ENCODE assay signal across 8 mouse cellular contexts in genomic region chr11:43568263-43568662, GRCm38 (mm10). TPM values are rescaled to one million over a fixed set of nuclear protein-coding genes. Genes with fewer than 3 reads are reported as not detected.
A peak's percentile ranks its signal among the peaks of the same experiment; 100 is the strongest.
DNase-seq lines count a peak whose midpoint lies in the region; ATAC-seq lines count a peak whose summit lies in the region.

No protein-coding gene starts in this region.

- peak; percentile 34 for DNase-seq in gastrocnemius, postnatal 10 days
- DNase-seq in gastrocnemius, postnatal 25 days, result no peak
- DNase-seq in 416B (ENCODE audit: low read depth) (peak; percentile 81), R1 (ENCODE audit: low read depth, low spot score) (peak; percentile 58)
- peak; percentile 30 to 61 for DNase-seq in heart, postnatal 14 days
- DNase-seq in neural tube, embryonic 10.5 days (ENCODE audit: extremely low spot score, low spot score), result no peak
- DNase-seq in left cerebral cortex, adult 8-10 months (ENCODE audit: low spot score in 2 of 2), result no peak

- intact Hi-C loops in heart, postnatal 14 days (cut with DNase I), result no loop called here

- ATAC-seq in megakaryocyte-erythroid progenitor cell, adult 5-6 weeks (replicated peaks; ENCODE audit: low FRiP score, low TSS enrichment, poor library complexity, severe bottlenecking), result peak; percentile 77

RNA-seq across cellular contexts. Expression of gene 4933415A04Rik, which starts 18.6 kb away (rescaled TPM):
- total RNA-seq in gastrocnemius, postnatal 10 days (2021), result under 1 TPM; 0.26 to 0.45 TPM
- not detected for total RNA-seq in gastrocnemius, postnatal 25 days (2021)
- total RNA-seq in heart, postnatal 14 days (2021), result 1 to 10 TPM; 1.2 to 1.6 TPM
- total RNA-seq in megakaryocyte-erythroid progenitor cell, adult 5-6 weeks (2014; fragmentation: Nextera tagmentation), result not detected in 2 replicates
- not detected in 2 replicates for total RNA-seq in megakaryocyte-erythroid progenitor cell, adult 5-6 weeks (2017)
- total RNA-seq in left cerebral cortex, adult 8-10 months (2022), result 1 to 10 TPM in 1 of 4 experiments, under 1 TPM in 3; 0.53 to 1.1 (median 0.86) TPM

RNA-seq across cellular contexts. Expression of gene Fabp6, which starts 33.1 kb away (rescaled TPM):
- not detected for total RNA-seq in gastrocnemius, postnatal 10 days (2021)
- total RNA-seq in gastrocnemius, postnatal 25 days (2021), result not detected
- not detected for total RNA-seq in heart, postnatal 14 days (2021)
- total RNA-seq in megakaryocyte-erythroid progenitor cell, adult 5-6 weeks (2014; fragmentation: Nextera tagmentation), result not detected in 2 replicates
- not detected in 2 replicates for total RNA-seq in megakaryocyte-erythroid progenitor cell, adult 5-6 weeks (2017)
- total RNA-seq in left cerebral cortex, adult 8-10 months (2022), result not detected

RNA-seq across cellular contexts. Expression of gene Ccnjl, which starts 39.7 kb away (rescaled TPM):
- 1 to 10 TPM; 1.0 to 1.3 TPM for total RNA-seq in gastrocnemius, postnatal 10 days (2021)
- total RNA-seq in gastrocnemius, postnatal 25 days (2021), result under 1 TPM in 1 of 2 experiments, not detected in 1; 0.21 TPM
- total RNA-seq in heart, postnatal 14 days (2021), result 1 to 10 TPM; 7.4 to 8.5 TPM
- 1.7 TPM in 1 of 2 replicates, not detected in the other for total RNA-seq in megakaryocyte-erythroid progenitor cell, adult 5-6 weeks (2014; fragmentation: Nextera tagmentation)
- 0.11 and 0.33 TPM in 2 replicates for total RNA-seq in megakaryocyte-erythroid progenitor cell, adult 5-6 weeks (2017)
- total RNA-seq in left cerebral cortex, adult 8-10 months (2022), result 1 to 10 TPM; 2.8 to 4.0 (median 3.2) TPM

Comparison
In these comparisons a context has a peak if more than half of its experiments do, and no peak if none do; other contexts are left out.
1. DNase-seq: peak in gastrocnemius, postnatal 10 days (single experiment), 416B (single experiment), R1 (single experiment) and heart, postnatal 14 days (2 of 2); none in gastrocnemius, postnatal 25 days (single experiment), neural tube, embryonic 10.5 days (single experiment) and left cerebral cortex, adult 8-10 months (0 of 2).